Mouse (Mus musculus): Measurements from ENCODE around the gene Slc37a1. TPM values are rescaled to one million over a fixed set of nuclear protein-coding genes. Genes with fewer than 3 reads are reported as not detected.
A peak's percentile ranks its signal among the peaks of the same experiment; 100 is the strongest.

Gene Slc37a1
- polyA plus RNA-seq, 1 experiment = 7.2 TPM

- TF ChIP-seq POLR2A (IDR thresholded peaks at IDR 0.05; ENCODE audit: control insufficient read depth, low read depth, low read length) (no peak), CTCF (IDR thresholded peaks at IDR 0.05; ENCODE audit: control insufficient read depth, insufficient read depth, insufficient replicate concordance, low read depth, low read length) (no peak)
- Histone ChIP-seq H3K27ac (ENCODE audit: control insufficient read depth, insufficient read depth, low read depth, low read length) (no peak overlapping the region), H3K4me1 (ENCODE audit: control insufficient read depth, insufficient read depth, low read length) (peaks cover 18% of the 10 kb centered on the region), H3K27me3 (ENCODE audit: control insufficient read depth, insufficient read depth, low read length) (no peaks in the 10 kb centered on the region; the same call in 1 of the 2 replicates), H3K4me3 (ENCODE audit: control insufficient read depth, low read depth, low read length) (no peak overlapping the region), H3K36me3 (ENCODE audit: control insufficient read depth, insufficient read depth, low read length) (no peaks in the 10 kb centered on the region)
Observed at GRCm38 (mm10) chr17:31298419-31299209, 12.0 kb downstream of the Slc37a1 start.

GRCm38 (mm10) chr17:31299981-31300380 is 13.4 kb downstream of the Slc37a1 start:
- Histone ChIP-seq H3K4me1 (ENCODE audit: control insufficient read depth, insufficient read depth, low read length) (peaks cover 22% of the 10 kb centered on the region), H3K27ac (ENCODE audit: control insufficient read depth, insufficient read depth, low read depth, low read length) (no peak overlapping the region), H3K27me3 (ENCODE audit: control insufficient read depth, insufficient read depth, low read length) (no peaks in the 10 kb centered on the region; the same call in 1 of the 2 replicates), H3K4me3 (ENCODE audit: control insufficient read depth, low read depth, low read length) (no peak overlapping the region), H3K36me3 (ENCODE audit: control insufficient read depth, insufficient read depth, low read length) (no peaks in the 10 kb centered on the region)
- no peak for TF ChIP-seq POLR2A (IDR thresholded peaks at IDR 0.05; ENCODE audit: control insufficient read depth, low read depth, low read length)
- TF ChIP-seq CTCF (IDR thresholded peaks at IDR 0.05; ENCODE audit: control insufficient read depth, insufficient read depth, insufficient replicate concordance, low read depth, low read length) = no peak

GRCm38 (mm10) chr17:31300736-31301135 is 14.1 kb downstream of the Slc37a1 start:
- no peaks in the 10 kb centered on the region; the same call in 1 of the 2 replicates for H3K27me3 ChIP-seq (ENCODE audit: control insufficient read depth, insufficient read depth, low read length)
- no peaks in the 10 kb centered on the region for H3K36me3 ChIP-seq (ENCODE audit: control insufficient read depth, insufficient read depth, low read length)
- H3K4me1 ChIP-seq (ENCODE audit: control insufficient read depth, insufficient read depth, low read length) = peaks cover 21% of the 10 kb centered on the region
- TF ChIP-seq POLR2A (IDR thresholded peaks at IDR 0.05; ENCODE audit: control insufficient read depth, low read depth, low read length) (no peak), CTCF (IDR thresholded peaks at IDR 0.05; ENCODE audit: control insufficient read depth, insufficient read depth, insufficient replicate concordance, low read depth, low read length) (no peak)
- no peak overlapping the region for H3K27ac ChIP-seq (ENCODE audit: control insufficient read depth, insufficient read depth, low read depth, low read length)
- H3K4me3 ChIP-seq (ENCODE audit: control insufficient read depth, low read depth, low read length) = no peak overlapping the region

- peaks cover 8% of the 10 kb centered on the region for H3K4me1 ChIP-seq (ENCODE audit: control insufficient read depth, insufficient read depth, low read length)
- H3K27ac ChIP-seq (ENCODE audit: control insufficient read depth, insufficient read depth, low read depth, low read length) = no peak overlapping the region
Observed at GRCm38 (mm10) chr17:31303401-31303800, 16.8 kb downstream of the Slc37a1 start.

GRCm38 (mm10) chr17:31304895-31305775 is 18.5 kb downstream of the Slc37a1 start:
- Histone ChIP-seq H3K36me3 (ENCODE audit: control insufficient read depth, insufficient read depth, low read length) (no peaks in the 10 kb centered on the region), H3K27ac (ENCODE audit: control insufficient read depth, insufficient read depth, low read depth, low read length) (peak overlapping the region; percentile 39; the same call in 1 of the 2 replicates), H3K4me3 (ENCODE audit: control insufficient read depth, low read depth, low read length) (no peak overlapping the region), H3K27me3 (ENCODE audit: control insufficient read depth, insufficient read depth, low read length) (no peaks in the 10 kb centered on the region), H3K4me1 (ENCODE audit: control insufficient read depth, insufficient read depth, low read length) (peaks cover 8% of the 10 kb centered on the region)
- TF ChIP-seq POLR2A (IDR thresholded peaks at IDR 0.05; ENCODE audit: control insufficient read depth, low read depth, low read length) = no peak
- no peak for TF ChIP-seq CTCF (IDR thresholded peaks at IDR 0.05; ENCODE audit: control insufficient read depth, insufficient read depth, insufficient replicate concordance, low read depth, low read length)

More at GRCm38 (mm10) chr17:31303401-31303800, 16.8 kb downstream of the Slc37a1 start:
- no peaks in the 10 kb centered on the region for H3K27me3 ChIP-seq (ENCODE audit: control insufficient read depth, insufficient read depth, low read length)
- no peak for TF ChIP-seq CTCF (IDR thresholded peaks at IDR 0.05; ENCODE audit: control insufficient read depth, insufficient read depth, insufficient replicate concordance, low read depth, low read length)
- H3K36me3 ChIP-seq (ENCODE audit: control insufficient read depth, insufficient read depth, low read length) = no peaks in the 10 kb centered on the region
- H3K4me3 ChIP-seq (ENCODE audit: control insufficient read depth, low read depth, low read length) = no peak overlapping the region

- TF ChIP-seq POLR2A (IDR thresholded peaks at IDR 0.05; ENCODE audit: control insufficient read depth, low read depth, low read length) = no peak
- no peak for TF ChIP-seq CTCF (IDR thresholded peaks at IDR 0.05; ENCODE audit: control insufficient read depth, insufficient read depth, insufficient replicate concordance, low read depth, low read length)
- no peaks in the 10 kb centered on the region for H3K27me3 ChIP-seq (ENCODE audit: control insufficient read depth, insufficient read depth, low read length)
- no peaks in the 10 kb centered on the region for H3K36me3 ChIP-seq (ENCODE audit: control insufficient read depth, insufficient read depth, low read length)
- peaks cover 8% of the 10 kb centered on the region for H3K4me1 ChIP-seq (ENCODE audit: control insufficient read depth, insufficient read depth, low read length)
- H3K4me3 ChIP-seq (ENCODE audit: control insufficient read depth, low read depth, low read length) = no peak overlapping the region
- H3K27ac ChIP-seq (ENCODE audit: control insufficient read depth, insufficient read depth, low read depth, low read length) = no peak overlapping the region
Observed at GRCm38 (mm10) chr17:31305776-31306120, 19.2 kb downstream of the Slc37a1 start.

GRCm38 (mm10) chr17:31307756-31308155 is 21.2 kb downstream of the Slc37a1 start:
- no peak overlapping the region for H3K27ac ChIP-seq (ENCODE audit: control insufficient read depth, insufficient read depth, low read depth, low read length)
- H3K4me3 ChIP-seq (ENCODE audit: control insufficient read depth, low read depth, low read length) = no peak overlapping the region
- no peaks in the 10 kb centered on the region for H3K27me3 ChIP-seq (ENCODE audit: control insufficient read depth, insufficient read depth, low read length)
- H3K4me1 ChIP-seq (ENCODE audit: control insufficient read depth, insufficient read depth, low read length) = peaks cover 12% of the 10 kb centered on the region
- H3K36me3 ChIP-seq (ENCODE audit: control insufficient read depth, insufficient read depth, low read length) = no peaks in the 10 kb centered on the region
- TF ChIP-seq POLR2A (IDR thresholded peaks at IDR 0.05; ENCODE audit: control insufficient read depth, low read depth, low read length) (no peak), CTCF (IDR thresholded peaks at IDR 0.05; ENCODE audit: control insufficient read depth, insufficient read depth, insufficient replicate concordance, low read depth, low read length) (no peak)

All from testis, adult 2 months (tissue).